Mouse (Mus musculus) thymus, postnatal 36 days (tissue): ENCODE measurements at regions not wholly inside any gene's neighbourhood (a gene's known extent, or its start where the extent isn't known, plus 50 kb on each side); places are given as distances from the start of the nearest gene placed in this dataset.

ENCODE experiments used
- DNase-seq, 2 experiments: peaks; one replicate each; pipeline ENCODE4 v3.0.0; 2022; ENCODE audit warnings: mixed read lengths in 2 of 2

DNA sequence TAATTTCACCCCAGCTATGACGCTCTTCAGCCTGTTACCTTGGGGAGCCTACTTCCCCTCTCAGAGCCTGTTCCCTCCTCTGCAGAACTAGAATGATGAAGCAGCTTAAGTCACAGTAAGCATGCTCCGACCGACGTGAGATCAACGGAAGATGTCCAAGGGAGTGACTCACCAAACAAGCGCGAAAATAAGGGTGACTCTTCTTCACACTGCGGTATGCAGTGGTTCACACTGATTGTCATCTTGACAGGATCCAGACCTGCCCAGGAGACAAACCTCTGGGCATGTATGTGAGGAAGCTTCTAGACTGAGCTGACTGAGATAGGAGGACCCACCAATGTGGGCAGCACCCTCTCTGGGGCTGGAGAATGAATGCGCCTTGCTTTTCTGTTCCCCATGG lies 116.3 kb upstream of the Tpm1 start:
- no peak for DNase-seq

DNA sequence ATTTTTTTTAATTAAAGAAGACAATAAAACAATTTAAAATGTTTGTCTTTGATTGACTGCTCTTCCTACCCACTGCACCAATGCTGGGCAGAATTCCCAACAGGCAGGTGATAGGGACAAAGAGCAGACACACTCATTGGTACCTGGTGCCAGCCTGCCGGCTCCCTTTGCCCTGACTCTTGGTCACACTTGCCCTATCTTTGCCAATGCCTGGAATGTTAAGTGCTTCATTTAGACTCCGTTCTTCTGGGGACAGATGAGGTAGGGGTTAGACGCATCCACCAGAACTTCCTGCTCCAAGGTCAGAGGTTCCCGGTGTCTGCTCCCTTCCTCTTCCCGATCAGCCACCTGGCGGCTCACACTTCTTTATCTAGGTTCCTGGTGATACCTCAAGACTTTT lies 114.5 kb upstream of the Tpm1 start:
- DNase-seq = no peak

DNA sequence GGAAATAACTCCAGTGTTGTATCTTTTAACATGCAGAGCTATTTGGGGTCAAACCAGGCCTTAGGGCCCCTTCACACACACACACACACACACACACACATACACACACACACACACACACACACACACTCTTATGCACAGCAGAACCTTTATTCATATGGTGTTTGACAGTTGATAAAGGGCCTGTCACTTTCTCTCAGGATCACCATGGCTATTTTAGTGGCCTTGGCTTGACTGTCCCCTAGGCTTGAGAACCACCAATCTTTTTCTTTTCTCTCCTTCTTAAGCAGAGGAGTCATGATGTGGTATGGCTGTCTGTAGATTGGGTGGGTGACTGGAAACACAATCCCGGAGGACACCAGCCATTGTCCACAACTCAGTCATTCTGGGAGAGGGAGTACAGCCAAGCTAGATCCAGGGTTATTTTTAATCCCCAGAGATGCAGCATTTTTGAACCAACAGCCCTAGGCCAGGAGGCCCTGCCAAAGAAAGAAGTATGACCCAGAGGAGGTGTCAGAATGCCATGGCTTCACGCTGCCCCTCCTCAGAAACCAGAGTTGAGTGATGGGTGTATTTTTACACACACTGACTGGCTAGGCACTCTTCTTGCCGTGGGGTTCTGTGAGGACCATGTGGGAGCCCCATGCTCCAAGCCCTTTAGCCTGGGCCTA lies 111.7 kb upstream of the Tpm1 start:
- no peak for DNase-seq

DNA sequence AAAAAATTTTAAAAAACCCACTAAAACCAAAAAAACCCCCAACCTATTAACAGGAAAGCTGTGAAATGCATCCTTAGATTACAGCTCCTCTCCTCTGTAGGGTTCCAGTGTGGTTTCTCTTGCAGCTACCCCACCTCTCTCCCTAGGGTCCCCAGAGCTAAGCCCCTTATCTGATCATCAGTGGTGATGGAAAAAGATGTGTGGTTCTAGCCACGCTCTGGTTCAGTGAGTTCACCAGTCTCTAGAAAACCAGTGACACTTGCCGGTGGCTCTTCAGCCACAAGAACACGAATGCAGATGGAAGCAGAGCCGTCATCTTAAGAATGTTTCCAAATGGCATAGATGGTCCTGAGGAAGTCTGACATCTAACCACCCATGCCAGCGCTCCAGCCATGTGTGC lies 111.1 kb upstream of the Tpm1 start:
- DNase-seq = no peak

DNA sequence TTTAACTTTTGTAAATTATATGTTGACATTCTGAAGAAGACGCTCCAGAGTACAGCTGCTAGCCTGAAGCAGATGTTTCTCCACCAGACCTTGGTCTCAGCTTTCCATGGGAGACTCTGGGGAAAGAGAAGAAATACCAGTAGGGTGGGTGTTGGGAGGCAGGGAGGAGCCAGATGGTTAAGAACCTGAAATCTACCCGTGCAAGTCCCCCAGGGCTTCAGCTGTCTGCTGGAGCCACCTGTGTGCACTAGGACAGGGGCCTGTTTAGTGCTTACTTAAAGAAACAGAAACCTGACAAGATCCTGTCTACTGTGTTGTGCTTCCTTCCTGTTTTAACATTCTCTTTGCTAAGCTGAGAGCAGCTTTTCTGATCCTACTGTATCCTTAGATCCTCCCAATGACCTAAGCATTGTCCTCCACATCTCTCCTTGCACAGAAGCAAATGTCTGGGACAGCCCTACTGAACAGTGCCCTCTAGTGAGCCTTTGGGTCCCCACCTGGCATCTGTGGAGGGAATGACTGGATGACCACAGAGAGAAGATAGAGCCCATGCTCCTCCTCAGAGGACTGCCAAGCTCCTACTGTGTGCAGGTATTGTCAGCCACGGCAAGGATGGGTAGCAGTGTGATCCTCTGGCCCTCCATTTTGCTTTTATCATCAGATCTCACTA lies 107.5 kb upstream of the Tpm1 start:
- DNase-seq = peak; percentile 5 to 6

DNA sequence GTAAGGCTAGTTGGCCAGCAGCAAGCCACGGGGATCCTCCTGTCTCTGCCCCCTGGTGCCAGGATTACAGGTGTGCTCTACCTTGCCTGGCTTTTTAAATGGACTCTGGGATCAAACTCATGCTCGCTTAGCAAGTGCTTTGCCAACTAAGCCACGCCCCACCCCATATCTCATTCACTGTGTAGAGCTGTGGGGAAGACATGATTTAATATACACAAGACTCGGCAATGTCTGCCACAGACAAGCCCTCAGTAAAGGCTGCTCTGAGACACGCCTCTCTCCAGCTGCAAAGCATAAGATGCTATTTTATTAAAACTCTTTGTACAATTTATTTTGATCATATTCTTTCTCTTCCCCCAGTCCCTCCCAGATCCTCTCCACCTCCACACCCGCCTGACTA lies 104.9 kb upstream of the Tpm1 start:
- no peak for DNase-seq

DNA sequence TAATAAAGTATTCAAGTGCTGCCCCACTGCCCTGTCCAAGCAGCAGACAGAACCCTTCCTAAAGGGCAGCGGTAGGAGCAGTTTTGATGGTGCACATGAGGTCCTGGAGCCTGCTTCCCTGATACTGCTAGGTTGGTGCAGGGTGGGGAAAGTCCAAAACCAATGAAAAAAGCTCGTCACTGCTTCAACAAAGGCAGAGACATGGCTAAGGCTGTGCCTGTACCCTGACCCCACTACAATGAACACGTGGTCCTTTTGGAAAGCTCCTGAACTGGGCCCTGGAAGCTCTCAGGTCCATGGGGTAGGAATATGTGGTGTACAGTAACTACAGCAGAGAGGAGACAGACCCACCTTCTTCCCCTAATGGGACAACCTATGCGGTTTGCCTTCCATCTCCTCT lies 104.1 kb upstream of the Tpm1 start:
- no peak for DNase-seq

DNA sequence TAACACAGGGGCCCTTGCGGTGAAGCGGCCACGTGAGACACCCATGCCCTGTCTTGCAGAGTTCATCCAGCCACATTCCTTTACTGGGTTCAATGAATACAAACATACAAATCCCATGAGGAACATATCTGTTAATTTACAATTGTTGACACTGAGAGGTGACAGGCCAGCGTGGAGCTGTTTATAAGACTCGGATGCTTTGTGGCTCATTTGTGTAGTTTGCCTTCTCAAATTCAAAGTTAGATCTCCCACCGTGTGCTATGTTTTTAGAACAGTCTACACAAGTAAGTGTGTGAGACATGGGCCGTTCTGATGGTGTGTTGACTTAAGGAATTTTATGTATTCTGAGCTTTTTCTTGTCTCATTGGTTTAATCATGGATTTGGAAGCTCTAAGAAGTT lies 98.5 kb upstream of the Tpm1 start:
- no peak for DNase-seq

DNA sequence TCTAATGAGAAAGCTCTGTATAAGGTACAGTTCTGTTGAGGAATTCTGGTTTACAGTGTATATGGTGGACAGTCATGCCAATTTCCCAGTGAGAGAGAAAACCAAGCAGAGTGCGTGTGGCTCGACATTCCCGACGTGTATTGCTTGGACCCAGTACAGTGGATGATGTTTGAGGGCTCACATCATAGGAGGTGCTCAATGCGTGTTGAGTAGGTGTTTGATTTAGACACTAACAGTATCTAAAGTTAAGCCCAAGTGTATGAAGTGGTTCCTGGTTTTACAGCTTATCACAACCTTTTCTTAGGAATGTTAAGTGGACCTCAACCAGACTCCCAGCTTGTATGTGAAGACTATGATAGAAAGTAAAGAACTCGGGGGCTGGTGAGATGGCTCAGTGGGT lies 96.2 kb upstream of the Tpm1 start:
- DNase-seq = no peak

DNA sequence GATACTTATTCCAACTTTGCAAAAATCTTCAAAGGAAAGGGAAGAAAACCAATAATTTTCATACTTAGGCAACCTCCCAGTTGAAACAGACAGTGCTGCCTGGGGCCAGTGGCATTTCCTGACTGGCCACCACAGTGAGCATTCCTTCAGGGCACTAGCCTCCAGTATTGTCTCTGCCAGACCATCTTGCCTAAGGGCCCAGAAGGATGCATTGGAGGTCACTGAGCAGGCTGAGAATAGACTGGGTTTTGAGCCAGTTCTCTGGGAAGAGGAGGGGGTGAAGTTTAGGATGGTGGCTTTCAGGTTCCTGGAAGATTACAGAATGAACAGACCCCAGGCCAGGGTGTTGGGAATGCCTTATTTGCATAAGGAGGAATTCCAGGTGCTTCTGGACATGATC lies 95.3 kb upstream of the Tpm1 start:
- DNase-seq = no peak

DNA sequence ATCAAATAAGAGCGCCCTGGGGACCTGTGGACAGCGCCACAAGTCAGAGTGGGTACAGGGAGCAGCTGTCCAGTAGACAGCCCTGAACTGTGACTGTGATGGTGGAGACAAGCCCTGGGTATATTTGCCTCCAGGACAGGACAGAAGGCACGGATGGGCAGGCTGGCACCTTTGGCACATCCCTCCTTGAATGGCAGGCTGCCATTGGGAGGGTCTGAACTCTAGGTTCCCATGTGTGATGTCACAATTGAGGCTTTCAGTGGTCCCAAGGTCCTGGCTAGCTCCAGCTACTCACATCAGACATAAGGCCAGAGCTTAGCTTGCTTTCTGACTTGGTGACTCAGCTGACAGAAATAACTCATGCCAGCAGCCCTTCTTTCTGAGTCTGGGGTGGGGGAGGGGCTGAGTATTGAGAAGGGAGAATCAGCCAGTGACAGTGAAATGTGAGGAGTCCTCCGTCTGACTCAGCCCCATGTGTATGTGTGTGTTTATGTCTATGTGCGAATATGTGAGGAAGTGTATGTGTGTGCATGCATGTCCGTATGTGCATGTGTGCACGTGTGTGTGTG lies 91.2 kb upstream of the Tpm1 start:
- DNase-seq = no peak

DNA sequence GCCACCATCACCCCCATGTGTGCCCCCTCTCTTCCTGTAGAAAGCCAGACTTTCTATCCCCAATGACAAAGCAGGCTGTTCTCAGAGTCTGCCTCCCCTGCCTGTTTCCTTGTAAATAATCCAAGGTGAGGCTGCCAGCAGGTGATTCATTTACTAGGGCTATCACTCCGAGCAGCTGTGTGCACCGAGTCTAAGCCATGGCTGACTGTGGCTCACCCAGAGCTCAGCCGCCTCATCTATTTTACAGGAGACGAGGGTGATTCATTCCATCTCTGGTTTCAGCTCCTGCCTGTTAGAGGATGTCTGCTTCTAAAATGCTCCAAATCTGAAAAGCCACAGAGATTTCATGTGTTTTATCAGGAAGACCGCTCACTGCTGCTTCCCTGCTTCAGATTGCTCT lies 88.5 kb upstream of the Tpm1 start:
- DNase-seq = no peak

DNA sequence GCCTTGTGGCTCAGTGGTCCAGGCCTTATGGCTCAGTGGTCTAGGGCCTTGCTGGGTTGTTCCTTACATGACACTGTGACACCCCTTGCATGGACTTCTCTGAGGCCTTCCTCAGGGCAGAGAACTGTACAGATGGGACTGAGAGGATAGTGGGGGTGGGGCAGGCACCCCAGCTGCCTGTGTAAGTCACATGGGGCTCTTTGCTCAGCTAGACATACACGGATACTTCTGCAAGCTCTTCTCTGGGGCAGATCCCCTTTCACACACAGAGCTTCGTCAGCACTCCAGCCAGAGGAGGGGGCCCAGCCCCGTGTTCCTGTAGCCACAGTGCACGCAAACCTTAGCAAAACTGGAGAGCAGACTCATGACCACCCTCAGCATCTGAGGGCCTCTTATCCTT lies 87.9 kb upstream of the Tpm1 start:
- DNase-seq = no peak

DNA sequence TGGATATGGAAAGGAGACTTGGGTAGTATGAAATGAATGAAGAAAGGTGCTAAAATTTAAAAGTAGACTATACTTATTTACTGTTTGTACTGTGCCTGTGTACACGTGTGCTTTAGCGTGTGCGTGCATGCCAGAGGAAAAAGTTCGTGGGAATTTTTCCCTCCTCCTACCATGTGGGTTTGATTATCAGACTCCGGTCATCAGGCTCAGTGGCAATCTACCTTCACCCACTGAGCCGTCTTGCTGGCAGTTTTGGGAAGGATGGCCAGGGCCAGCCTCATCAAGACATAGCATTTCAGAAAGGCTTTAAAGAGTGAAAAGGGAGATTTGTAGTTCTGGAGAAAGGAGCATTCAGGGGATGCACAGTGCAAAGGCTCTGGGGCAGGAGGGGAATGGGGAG lies 87.0 kb upstream of the Tpm1 start:
- DNase-seq = no peak

DNA sequence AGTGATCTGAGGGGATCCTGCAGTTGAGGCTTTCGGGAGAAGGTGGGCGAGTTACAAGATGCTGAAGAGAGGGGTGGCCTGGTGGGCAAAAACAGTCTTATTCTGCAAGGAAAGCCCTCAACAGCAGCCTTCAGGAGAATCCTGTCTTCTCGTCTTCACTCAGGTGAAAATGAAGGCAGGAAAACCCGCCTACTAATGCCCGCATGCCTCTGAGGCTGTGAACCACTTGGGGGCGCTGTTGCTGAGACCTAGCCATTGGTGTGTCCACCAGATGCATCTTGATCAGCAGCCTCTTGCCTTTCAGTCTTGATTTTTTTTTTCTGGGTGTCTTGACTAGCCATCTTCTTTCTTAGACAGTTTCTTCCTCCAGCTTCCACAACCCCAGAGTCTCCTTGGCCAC lies 85.2 kb upstream of the Tpm1 start:
- DNase-seq = no peak

DNA sequence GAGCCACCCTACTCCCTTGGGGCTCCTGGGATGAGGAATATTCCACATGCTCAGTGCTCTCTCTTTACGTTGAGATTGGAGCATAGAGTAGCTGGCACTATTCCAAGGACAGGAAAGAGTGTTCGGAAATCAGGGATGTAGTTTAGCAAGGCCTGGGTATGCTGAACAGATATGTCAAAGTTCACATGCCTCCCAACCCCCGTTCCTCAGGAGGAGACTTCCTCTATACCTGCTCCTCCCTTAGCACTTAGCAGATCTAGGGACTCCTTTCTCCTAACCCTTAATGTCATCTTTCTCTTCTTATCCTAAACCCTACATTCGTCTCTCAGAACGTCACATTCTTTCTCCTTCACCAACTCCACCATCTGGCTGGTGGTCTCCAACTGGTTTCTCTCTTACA lies 83.2 kb upstream of the Tpm1 start:
- DNase-seq = no peak

DNA sequence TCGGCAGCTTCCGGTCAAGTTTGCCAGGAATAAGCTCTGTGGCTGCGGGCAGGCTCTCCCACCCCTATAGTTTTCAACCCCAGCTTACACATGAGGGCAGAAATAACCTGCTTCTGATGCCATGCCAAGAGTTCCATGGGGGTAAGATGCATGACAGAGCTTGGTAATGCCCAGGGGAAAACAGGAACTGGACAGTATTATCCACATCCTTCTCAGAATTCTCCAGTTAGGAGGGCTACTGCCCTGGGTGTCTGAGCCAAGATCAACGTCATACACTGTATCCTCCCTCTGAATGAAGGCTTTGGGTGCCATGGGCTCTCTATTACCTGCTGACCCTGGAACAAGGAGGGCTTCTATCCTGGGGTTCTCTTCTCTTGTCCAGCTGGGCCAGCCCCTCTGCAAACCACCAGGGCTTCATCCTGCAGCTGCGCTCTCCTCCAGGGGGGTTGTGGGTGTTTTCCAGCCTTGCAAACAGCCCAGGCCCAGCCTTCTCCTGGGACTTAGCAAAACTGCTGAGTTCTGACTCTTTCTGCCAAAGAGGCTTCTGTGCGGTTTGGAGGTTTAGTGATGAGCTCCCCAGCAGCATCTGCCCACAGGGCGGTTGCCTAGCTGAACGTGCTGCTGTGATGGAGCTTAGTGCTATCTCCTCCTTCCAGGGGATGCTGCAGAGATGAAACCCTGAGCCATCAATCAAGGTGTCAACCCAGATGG lies 81.7 kb upstream of the Tpm1 start:
- DNase-seq = no peak

DNA sequence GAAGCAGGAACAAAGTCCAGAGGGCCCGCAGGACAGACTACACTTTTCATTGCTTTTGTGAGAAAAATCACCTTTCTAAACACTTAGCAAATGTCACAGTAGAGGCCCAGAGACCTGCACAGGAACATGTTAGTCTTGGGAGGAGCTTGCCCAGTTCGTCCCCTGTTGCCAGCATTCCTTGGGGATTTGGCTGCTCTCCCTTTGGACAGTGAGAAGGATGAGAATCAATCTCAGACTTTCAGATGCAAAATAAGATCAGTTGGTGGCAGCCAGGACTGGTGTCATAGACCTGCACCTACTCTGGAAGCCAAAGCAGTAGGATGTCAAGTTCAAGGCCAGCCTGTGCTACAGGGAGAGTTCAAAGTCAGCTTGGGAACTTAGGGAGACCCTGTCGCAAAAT lies 80.7 kb upstream of the Tpm1 start:
- DNase-seq = no peak

DNA sequence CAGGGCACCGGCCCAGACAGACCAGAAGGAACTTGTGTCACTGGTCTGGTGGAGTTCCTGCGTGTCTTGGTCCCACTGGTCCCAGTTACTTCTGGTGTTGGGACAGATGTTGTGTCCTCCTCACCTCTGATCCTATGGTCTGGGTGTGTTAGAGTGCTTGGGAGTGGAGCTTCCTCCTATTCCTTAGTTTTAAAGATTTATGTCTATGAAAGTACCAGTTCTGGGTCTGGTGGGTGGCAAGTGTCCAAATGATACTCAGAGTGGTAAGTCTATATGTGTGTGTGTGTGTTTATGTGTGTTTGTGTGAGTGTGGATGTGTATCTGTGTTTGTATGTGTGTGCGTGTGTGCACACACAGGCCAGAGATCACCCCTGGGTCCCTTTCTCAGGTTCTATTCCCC lies 79.9 kb upstream of the Tpm1 start:
- DNase-seq = no peak

DNA sequence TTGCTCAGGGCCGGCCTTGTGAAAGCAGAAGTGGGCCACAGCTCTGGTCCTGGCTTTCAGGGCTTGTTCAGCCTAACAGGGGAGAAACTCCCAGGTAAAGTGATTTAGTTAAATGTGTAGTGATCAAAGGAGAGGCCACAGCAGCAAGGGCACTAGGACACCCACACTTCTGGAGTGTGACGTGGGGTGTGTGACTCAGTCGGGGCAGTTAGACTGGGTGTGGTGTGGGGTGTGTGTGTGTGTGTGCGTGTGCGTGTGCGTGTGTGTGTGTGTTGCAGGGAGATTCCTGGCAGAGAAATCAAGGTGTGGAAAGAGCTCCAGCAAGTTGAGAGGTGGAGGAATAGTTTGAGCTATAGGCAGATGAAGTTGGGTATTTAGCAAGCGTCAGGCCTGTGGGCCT lies 72.5 kb upstream of the Tpm1 start:
- no peak for DNase-seq

DNA sequence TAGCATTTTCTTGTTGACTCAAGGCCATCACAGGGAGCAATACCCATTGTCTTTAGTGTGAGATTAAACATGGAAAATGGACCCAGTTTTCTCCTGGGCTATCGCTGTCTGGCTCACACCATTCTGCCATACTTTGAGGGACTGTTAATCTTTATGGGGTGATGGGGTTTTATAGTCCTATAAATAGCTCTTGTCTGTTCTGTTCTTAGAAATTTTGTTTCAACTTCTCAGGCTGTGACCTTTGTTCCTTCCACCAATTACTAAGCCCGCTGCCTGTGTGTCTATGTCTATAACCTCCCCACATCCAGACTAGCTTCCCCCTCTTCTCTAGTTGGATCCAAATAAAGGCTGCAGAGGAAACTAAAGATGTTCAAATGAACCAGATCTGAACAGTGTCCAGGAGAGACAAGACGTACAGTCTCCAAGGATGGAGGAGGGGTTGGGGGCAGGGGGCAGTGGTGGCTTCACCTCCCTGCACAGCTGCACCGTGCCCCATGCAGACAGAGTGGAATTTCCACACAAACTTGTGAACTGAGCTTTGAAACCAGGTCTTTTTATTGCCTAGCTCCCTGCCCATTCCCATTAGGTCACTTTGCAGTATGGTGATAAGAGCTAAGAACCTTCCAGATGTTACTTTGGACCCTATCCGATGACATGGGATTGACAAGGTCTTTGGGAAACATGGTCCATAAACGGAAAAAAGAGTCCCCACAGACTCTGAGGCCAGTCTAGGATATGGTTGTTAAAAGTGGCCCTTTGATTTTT lies 69.9 kb upstream of the Tpm1 start:
- DNase-seq = no peak

DNA sequence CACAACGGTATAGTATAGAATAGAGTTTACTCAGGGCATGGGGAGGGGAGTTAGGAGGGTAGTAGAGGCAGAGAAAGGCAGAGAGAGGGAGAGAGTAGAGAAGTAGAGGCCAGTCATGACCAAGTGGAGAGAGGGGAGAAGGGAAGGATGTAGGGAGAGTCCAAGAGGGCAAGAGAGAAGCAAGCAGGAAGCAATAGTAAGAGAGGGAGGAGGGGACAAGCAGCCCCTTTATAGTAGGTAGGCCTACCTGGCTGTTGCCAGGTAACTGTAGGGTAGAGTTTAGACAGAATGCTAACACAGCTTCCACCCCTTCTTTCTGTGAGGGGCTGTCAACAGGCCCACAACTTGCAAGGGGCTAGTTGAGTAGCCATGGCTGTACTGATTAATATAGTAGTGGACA lies 69.2 kb upstream of the Tpm1 start:
- no peak for DNase-seq

DNA sequence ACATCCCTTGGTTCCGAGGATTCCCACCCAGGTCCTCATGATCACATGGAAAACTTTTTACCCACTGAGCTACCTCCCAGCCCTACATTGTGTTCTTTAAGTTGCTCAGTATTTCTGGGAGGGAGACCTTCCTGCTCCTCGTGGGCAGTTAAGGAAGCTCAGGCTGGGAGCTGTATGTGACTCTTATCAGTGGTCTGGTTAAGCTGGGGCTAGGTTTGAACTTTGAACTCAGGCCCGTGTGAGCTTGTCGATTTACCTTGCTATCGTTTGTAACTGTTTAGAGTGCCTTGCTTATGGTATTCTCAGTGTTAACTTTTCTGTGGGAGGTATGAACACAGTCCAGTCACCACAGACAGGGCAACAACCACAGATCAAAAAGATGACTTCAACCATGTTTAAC lies 68.4 kb upstream of the Tpm1 start:
- DNase-seq = no peak
